Mouse (Mus musculus): ENCODE measurements around the gene Mcm6.

DNA sequence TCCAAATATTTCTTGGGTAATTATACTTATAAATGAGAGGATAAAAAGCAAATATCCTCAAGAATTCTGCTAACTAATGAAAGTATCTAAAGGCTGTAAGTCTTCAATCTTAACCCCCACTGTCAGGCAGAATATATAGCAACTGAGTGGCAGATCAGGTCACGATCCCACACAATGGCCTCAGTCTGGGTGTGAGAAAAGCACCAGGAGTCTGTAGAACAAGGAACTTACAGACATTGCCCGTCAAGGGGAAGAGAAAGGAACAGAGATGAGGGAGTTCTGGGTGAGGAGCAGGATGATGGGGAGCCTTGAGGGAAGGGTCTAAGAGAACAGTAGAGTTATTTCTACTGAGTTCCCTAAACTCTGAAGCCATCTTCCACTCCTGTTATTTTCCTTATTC is 41.5 kb upstream of the Mcm6 start:
- no peak for TF ChIP-seq CTCF (IDR thresholded peaks at IDR 0.05; ENCODE audit: borderline replicate concordance, control insufficient read depth, extremely low read depth, insufficient read depth, low read length, poor library complexity)
- TF ChIP-seq POLR2A (IDR thresholded peaks at IDR 0.05; ENCODE audit: control insufficient read depth, extremely low read depth, insufficient read depth, low read length, poor library complexity), result no peak
